Mouse (Mus musculus) megakaryocyte-erythroid progenitor cell, adult 5-6 weeks (primary cell): ENCODE results near the gene Dmbt1. TPM values are rescaled to one million over a fixed set of nuclear protein-coding genes. Genes with fewer than 3 reads are reported as not detected.

Experiments
- ATAC-seq: replicated peaks from 2 replicates; pipeline ENCODE4 v1.8.0; 2016; ENCODE audit warnings: mild to moderate bottlenecking, inconsistent platforms; ENCODE audit not compliant: severe bottlenecking, poor library complexity, low FRiP score, low TSS enrichment
- total RNA-seq, 2 experiments: library from RNA; stranded (forward) in 1 of 2; stranded (reverse) in 1 of 2; fragments of 200-1000, 215-1000 nt in 1 of 2; fragments of >200 nt in 1 of 2; fragmentation: Nextera tagmentation in 1 of 2; gene quantifications; 2 replicates each; pipeline ENCODE4 v1.2.3; 2014 to 2017

Gene Dmbt1
- total RNA-seq, 2 experiments from 2014 or later = not detected

- no peak for ATAC-seq
Observed at GRCm38 (mm10) chr7:131162251-131162650, 130.4 kb downstream of the Dmbt1 start.

- ATAC-seq = no peak
Observed at GRCm38 (mm10) chr7:131167771-131168170, 135.9 kb downstream of the Dmbt1 start.

GRCm38 (mm10) chr7:131169099-131169498 lies 137.2 kb downstream of the Dmbt1 start:
- no peak for ATAC-seq

Other genes starting within 250 kb of the Dmbt1 start
- 1.2 and 5.4 TPM in 2 replicates for gene Plekha1, start 166.3 kb upstream of the Dmbt1 start, total RNA-seq (2014; fragmentation: Nextera tagmentation)
- gene Plekha1, start 166.3 kb upstream of the Dmbt1 start, total RNA-seq (2017) = 3.0 and 5.8 TPM in 2 replicates
- gene Htra1, start 95.9 kb upstream of the Dmbt1 start, total RNA-seq (2014; fragmentation: Nextera tagmentation) = 0.45 TPM in 1 of 2 replicates, not detected in the other
- not detected in 2 replicates for gene Htra1, start 95.9 kb upstream of the Dmbt1 start, total RNA-seq (2017)
- gene 4933402N03Rik, start 114.3 kb downstream of the Dmbt1 start, total RNA-seq (2014; fragmentation: Nextera tagmentation) = not detected in 2 replicates
- not detected in 2 replicates for gene 4933402N03Rik, start 114.3 kb downstream of the Dmbt1 start, total RNA-seq (2017)
- not detected in 2 replicates for gene 5430419D17Rik, start 142.3 kb downstream of the Dmbt1 start, total RNA-seq (2014; fragmentation: Nextera tagmentation)
- gene 5430419D17Rik, start 142.3 kb downstream of the Dmbt1 start, total RNA-seq (2017) = not detected in 2 replicates